Mouse (Mus musculus): ENCODE data around the gene Emp1. TPM values are rescaled to one million over a fixed set of nuclear protein-coding genes. Genes with fewer than 3 reads are reported as not detected.

The Emp1 gene
- total RNA-seq (2022): 10 to 100 TPM; 19.4 to 64.7 (median 34.7) TPM

DNA sequence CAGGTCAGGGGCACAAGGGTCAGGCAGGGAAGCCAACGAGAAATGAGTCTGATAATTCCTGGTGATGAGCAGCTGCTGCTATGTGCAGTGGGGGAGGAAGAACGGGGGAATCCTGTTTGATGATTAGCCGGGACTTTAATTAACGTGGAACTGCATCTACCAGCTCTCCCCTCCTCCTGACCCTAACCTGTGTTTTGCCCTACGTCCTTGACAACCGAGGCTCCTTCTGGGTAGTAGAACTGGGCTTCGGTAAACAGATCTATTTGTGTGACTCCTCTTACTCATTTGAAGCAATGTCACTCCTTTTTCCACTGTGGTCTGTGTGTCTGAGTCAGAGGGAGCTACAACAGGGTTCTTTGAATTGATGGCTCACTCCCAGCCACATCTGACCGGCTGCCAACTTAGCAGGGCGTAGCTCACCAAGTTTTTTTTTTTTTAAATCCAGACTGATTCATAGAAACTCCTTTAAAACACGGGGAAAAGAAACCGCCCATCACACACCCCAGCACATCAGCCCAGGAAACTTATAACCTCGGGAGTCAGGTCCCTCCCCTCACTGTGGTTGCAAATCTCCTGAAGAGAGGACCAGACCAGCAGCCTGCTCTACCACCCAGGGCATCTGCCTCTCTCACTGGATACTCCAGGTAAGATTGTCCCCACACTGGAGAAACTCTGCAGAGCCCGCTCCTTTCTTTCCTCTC lies at the start of gene Emp1:
Gene Emp1 (plus strand): TSS at position 87 of the 701 bp plus-strand sequence.
- DNase-seq: peak; percentile 87

GRCm38 (mm10) chr6:135313981-135314380 lies 48.4 kb upstream of the Emp1 start:
- DNase-seq: no peak

- DNase-seq: no peak
These were observed 46.2 kb upstream of the Emp1 start for GRCm38 (mm10) chr6:135316141-135316540.

- no peak for DNase-seq
These were observed 42.9 kb upstream of the Emp1 start for GRCm38 (mm10) chr6:135319431-135319933.

DNA sequence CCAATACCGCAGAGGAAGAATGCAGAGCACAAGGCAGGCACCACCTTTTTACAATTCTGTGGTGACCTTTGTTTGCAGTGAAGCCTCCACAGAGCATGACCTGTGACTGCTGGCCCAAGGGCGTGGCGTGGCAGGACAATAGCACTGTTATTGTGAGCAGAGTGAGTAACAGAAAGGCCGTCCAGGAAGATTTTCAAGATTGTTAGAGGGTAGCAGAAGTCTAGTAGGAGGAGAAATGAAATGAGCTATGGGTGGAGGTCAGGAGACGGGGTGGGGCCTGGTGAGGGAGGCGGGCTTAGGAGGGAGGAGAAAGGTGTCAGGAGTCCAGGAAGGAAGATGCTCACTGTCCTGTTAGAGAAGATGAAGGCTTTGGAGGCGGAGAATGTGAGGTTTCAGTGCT lies 39.6 kb upstream of the Emp1 start:
- DNase-seq: no peak

GRCm38 (mm10) chr6:135323311-135323982 lies 38.9 kb upstream of the Emp1 start:
- DNase-seq: no peak

DNA sequence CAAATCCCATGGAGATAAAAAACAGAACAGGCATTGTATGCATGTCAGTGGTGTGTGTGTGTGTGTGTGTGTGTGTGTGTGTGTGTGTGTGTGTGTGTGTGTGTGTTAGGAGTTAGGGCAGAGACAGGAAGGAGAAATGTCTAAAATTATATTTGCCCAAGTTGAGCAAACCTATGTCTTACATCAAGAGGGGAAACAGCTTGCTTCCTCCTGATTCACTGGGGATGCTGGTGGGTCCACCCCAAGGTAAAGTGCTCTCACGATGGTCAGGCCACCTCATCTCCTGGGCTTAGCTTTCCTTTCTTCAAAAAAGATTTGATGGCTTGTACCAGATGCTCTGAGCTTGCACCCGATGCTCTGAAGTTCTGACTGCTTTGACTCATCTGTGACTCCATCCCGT lies 38.2 kb upstream of the Emp1 start:
- no peak for DNase-seq

GRCm38 (mm10) chr6:135324686-135325300 lies 37.6 kb upstream of the Emp1 start:
- DNase-seq: no peak

GRCm38 (mm10) chr6:135326847-135327246 lies 35.5 kb upstream of the Emp1 start:
- DNase-seq: no peak

- DNase-seq: no peak
These were observed 30.4 kb upstream of the Emp1 start for GRCm38 (mm10) chr6:135331916-135332315.

- DNase-seq: no peak
These were observed 29.5 kb upstream of the Emp1 start for GRCm38 (mm10) chr6:135332737-135333281.

GRCm38 (mm10) chr6:135333994-135334651 lies 28.2 kb upstream of the Emp1 start:
- no peak for DNase-seq

DNA sequence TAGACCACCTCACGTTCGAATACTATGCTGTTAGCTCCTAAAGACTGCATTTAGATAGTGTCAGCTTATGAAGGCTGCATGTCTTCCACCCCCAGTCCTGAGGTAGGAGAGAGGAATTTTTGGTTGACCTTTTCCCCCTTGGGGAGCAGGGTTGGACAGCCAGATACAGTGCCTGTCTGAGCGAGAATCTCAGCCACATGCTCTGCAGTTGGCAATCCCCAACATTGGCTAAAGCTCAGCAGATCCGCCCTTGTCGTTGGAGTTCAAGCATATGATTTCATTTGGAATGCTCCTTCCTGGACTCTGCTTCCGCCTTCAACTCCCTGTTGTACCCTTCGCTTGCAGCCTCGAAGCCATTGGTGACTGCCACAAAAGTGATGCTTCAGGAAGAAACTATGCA lies 26.0 kb upstream of the Emp1 start:
- no peak for DNase-seq

DNA sequence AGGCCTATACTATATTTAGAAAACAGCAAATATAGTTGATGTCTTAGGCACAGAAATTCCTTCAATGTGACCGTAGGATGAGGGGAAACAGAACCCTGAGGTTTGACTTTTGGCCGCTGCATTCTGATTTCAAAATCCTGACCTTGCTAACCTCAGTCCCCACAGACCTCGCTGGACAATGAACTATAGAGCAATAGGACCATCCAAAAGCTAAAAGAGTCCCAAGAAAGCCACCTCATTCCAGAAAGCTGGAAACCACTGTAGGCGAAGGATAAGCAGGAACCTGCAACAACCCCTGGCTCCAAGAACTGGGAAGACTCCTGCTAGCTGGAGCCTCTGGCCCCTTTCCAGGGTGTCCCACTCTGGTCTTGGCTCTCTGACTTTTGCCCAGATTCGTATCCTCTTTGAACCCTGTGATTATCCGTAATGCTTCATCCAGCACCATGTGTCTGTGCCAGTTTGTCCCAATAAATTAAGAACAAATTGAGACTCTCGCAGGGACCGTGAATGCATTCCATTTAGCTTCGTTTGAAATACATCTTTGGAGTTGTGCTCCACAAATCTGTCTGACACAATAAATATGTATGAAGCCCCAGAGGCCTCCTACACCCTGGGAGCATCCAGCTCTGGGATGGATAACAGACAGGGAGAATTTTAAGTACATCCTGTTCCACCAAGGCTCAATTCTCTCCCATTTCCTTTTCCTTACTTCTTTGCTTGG lies 21.8 kb upstream of the Emp1 start:
- DNase-seq: no peak

DNA sequence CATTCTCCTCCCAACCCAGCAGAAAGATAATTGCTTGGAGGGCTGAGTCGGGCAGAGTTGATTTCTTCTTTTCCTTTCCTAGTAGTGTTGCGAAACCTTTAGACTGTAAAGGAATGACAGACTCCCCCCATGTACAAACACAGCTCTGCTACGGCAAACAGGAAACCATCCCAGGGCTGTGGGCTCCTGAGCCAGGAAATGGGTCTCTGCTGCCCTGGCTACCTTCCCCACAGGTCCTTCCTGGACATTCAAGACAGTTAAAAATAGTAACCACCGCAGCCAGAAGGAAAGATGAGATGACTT lies 21.3 kb upstream of the Emp1 start:
- no peak for DNase-seq

DNA sequence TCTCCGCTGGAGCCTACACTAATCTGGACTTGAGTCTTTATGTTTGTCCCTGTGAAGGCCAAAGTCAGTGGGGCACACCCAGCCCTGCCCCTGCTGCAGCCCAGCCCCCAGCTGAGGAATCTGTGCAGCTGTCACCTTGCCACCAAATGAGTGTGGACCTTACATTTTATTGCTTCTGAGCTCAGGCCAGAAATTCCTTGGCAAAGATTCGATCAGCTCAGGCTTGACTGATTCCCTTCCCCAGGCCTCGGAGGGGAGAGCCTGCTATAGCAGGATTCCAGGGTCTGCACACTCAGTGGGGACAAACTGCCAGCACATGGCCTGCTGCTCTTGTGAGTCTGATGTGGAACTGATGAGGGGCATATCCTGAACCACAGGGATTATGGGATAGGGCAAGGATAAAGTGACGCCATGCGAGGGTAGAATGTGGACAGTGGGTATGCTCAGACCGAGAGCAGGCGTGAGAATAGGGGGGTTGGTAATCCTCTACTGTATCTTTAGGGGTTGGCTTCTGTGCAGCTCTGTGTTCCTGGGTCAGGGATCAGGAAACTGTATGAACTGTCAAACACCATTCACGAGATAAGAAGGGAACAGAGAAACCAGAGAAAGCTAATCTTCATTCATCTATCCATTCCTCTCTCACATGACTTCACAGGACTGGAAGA lies 10.6 kb upstream of the Emp1 start:
- DNase-seq: no peak

- no peak for DNase-seq
These were observed 9.8 kb upstream of the Emp1 start for GRCm38 (mm10) chr6:135352537-135352936.

DNA sequence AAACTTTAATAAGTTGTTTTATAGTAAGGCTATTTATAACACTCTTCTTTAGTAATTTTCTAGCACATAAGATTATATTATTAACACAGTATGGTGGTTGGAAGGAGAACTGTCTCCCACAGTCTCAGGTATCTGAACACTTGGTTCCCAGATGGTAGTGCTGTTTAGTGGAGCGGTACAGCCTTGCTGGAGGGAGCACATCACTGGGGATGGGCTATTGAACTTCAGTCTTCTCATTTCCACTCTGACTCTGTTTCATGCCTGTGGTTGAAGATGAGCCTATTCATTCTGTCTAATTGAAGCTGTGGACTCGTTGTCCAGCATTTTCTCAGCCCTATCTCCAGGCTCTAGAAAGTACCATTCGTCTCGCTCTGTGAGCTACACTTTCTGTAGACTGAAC lies 7.4 kb upstream of the Emp1 start:
- no peak for DNase-seq

GRCm38 (mm10) chr6:135360331-135360730 lies 2.0 kb upstream of the Emp1 start:
- no peak for DNase-seq

DNA sequence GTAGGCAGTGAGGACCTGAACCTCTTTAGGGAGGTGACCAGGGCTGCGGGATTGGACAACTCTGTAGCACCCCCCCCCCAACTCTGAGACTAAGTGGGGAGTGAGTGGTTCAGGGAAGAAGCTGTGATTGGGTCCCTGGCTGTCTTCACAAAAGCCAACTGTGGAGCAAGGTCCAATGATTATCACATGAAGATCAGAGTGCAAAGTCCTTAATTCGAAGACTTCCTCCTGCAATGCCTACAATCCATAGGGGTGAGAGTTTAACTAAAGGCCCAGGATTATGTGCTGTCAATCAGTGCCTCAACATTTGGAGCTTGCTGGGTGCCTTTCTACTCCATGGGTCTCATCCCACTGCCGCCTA lies 267 bp upstream of the Emp1 start:
- no peak for DNase-seq

DNA sequence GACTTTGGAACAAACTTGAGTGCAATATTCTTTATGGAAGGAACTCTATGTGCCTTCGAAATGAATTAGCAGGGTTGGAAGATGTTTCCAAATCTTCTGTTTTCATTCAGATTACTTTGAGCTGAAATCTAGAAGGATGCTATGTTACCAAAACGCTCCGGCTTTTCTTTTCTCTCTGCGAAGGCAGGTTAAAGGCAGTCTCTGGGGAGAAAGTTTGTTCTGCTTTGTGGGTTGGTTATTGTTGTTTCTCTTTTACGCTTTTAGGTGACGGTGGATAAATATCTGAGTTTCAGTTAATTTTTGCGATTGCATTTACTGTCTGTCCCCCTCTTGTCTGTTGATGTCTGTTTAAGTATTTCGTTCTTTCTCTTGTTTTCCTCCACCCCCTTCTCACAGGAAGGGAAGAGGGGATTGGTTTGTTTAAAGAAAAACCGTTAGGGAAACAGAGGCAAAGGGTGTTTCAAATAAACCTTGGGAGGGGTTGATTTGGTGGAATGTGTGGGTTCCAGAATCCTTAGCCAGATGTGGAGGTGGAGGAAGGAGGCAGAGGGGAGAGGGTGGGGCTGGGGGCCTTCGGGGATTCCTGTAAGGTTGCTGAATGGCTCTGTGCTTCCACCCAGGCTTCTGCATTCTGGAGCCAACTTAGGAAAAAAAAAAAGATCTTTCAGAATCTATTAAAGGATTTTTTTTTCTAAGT lies 1.1 kb downstream of the Emp1 start:
- no peak for DNase-seq
